Comparison of ENCODE assay signal across 8 mouse cellular contexts in genomic region chr16:91724247-91724646, GRCm38 (mm10). TPM values are rescaled to one million over a fixed set of nuclear protein-coding genes. Genes with fewer than 3 reads are reported as not detected.
A peak's percentile ranks its signal among the peaks of the same experiment; 100 is the strongest.
DNase-seq lines count a peak whose midpoint lies in the region; ATAC-seq and TF ChIP-seq lines count a peak whose summit lies in the region.

No protein-coding gene starts in this region.

- peaks cover 39% of the 10 kb centered on the region for H3K4me1 ChIP-seq in liver, embryonic 12.5 days
- H3K4me1 ChIP-seq in MEL (ENCODE audit: control insufficient read depth in 1 of 2, insufficient read depth in 2 of 2, low read length in 2 of 2) = peaks cover 0 to 8% of the 10 kb centered on the region in 2 experiments; a peak in 2 of 4 replicates
- peaks cover 13% of the 10 kb centered on the region for H3K4me1 ChIP-seq in liver, postnatal 0 days (ENCODE audit: insufficient read depth)

- H3K79me2 ChIP-seq in MEL (ENCODE audit: control insufficient read depth, insufficient read depth, low read length, poor library complexity) = peaks cover 40% of the 10 kb centered on the region

- H3K36me3 ChIP-seq in liver, embryonic 12.5 days = peaks cover 33% of the 10 kb centered on the region
- H3K36me3 ChIP-seq in MEL (ENCODE audit: control insufficient read depth in 1 of 2, insufficient read depth in 2 of 2, low read length in 2 of 2) = peaks cover 8% of the 10 kb centered on the region in 2 experiments
- peaks cover 2% of the 10 kb centered on the region for H3K36me3 ChIP-seq in liver, postnatal 0 days (replicated peaks; ENCODE audit: insufficient read depth, low read length)

- no peak for ATAC-seq in liver, embryonic 12.5 days
- ATAC-seq in liver, postnatal 0 days = no peak

- peaks cover under 1% of the 10 kb centered on the region for H3K27me3 ChIP-seq in liver, embryonic 12.5 days (replicated peaks)
- H3K27me3 ChIP-seq in MEL (ENCODE audit: control insufficient read depth in 1 of 2, insufficient read depth in 2 of 2, low read length in 2 of 2) = no peaks in the 10 kb centered on the region
- H3K27me3 ChIP-seq in liver, postnatal 0 days (ENCODE audit: insufficient read depth, low read length) = no peaks in the 10 kb centered on the region

- TF ChIP-seq CTCF in MEL (IDR thresholded peaks at IDR 0.05 in 2 of 3, conservative IDR thresholded peaks at IDR 0.05 in 1 of 3; ENCODE audit: control insufficient read depth in 1 of 3, insufficient read depth in 1 of 3, low read depth in 2 of 3, low read length in 3 of 3, poor library complexity in 1 of 3, severe bottlenecking in 1 of 3) = peak; percentile 72 to 84 (median 74)
- TF ChIP-seq CTCF in liver, postnatal 0 days (IDR thresholded peaks at IDR 0.05; ENCODE audit: low read depth) = peak; percentile 88

- 26% methylated on average over 3 of the region's 3 CpGs for WGBS in liver, embryonic 12.5 days (ENCODE audit: insufficient replicate concordance)
- WGBS in liver, postnatal 0 days (ENCODE audit: insufficient replicate concordance) = 53% methylated on average over 3 of the region's 3 CpGs

- no peak for TF ChIP-seq EP300 in MEL (IDR thresholded peaks at IDR 0.05; ENCODE audit: low read depth in 1 of 2, low read length in 2 of 2)
- no peak for TF ChIP-seq EP300 in liver, postnatal 0 days (IDR thresholded peaks at IDR 0.05; ENCODE audit: low read depth)

- peak; percentile 81 for TF ChIP-seq RAD21 in MEL (IDR thresholded peaks at IDR 0.05; ENCODE audit: low read depth, low read length)

- no peak for TF ChIP-seq POLR2A in MEL (IDR thresholded peaks at IDR 0.05; ENCODE audit: control insufficient read depth in 1 of 2, insufficient read depth in 1 of 2, low read depth in 1 of 2, low read length in 2 of 2, poor library complexity in 1 of 2)

- H3K9me3 ChIP-seq in liver, embryonic 12.5 days (replicated peaks) = no peaks in the 10 kb centered on the region
- no peaks in the 10 kb centered on the region for H3K9me3 ChIP-seq in MEL (replicated peaks; ENCODE audit: insufficient read depth, low read length)
- no peaks in the 10 kb centered on the region for H3K9me3 ChIP-seq in liver, postnatal 0 days (ENCODE audit: low read length)

- DNase-seq in liver = peak; percentile 71
- peak; percentile 78 for DNase-seq in MEL (ENCODE audit: low read depth, low spot score)
- DNase-seq in brain, adult 2 months (ENCODE audit: low read depth, low spot score) = peak; percentile 79
- peak; percentile 38 for DNase-seq in gastrocnemius, postnatal 10 days
- peak; percentile 74 for DNase-seq in liver, postnatal 0 days
- DNase-seq in spleen, postnatal 36 days (ENCODE audit: low spot score in 2 of 2) = peak; percentile 53 to 63
- DNase-seq in ovary, adult 18-20 months (ENCODE audit: low spot score) = no peak

- no peak overlapping the region for H3K27ac ChIP-seq in liver, embryonic 12.5 days
- no peak overlapping the region for H3K27ac ChIP-seq in MEL (ENCODE audit: control insufficient read depth, low read depth, low read length)
- H3K27ac ChIP-seq in liver, postnatal 0 days (ENCODE audit: low read depth) = no peak overlapping the region

- no peak overlapping the region for H3K9ac ChIP-seq in liver, embryonic 12.5 days
- no peak overlapping the region for H3K9ac ChIP-seq in MEL (ENCODE audit: control insufficient read depth, low read depth, low read length, poor library complexity, severe bottlenecking)
- no peak overlapping the region for H3K9ac ChIP-seq in liver, postnatal 0 days (replicated peaks)

- H3K4me3 ChIP-seq in liver, embryonic 12.5 days = no peak overlapping the region
- H3K4me3 ChIP-seq in MEL (ENCODE audit: control insufficient read depth in 1 of 2, insufficient read depth in 1 of 2, low read depth in 2 of 2, low read length in 2 of 2) = no peak overlapping the region
- no peak overlapping the region for H3K4me3 ChIP-seq in liver, postnatal 0 days (ENCODE audit: low read depth, low read length)

- H3K4me2 ChIP-seq in liver, embryonic 12.5 days = no peak overlapping the region
- no peak overlapping the region for H3K4me2 ChIP-seq in liver, postnatal 0 days (ENCODE audit: low read depth, low read length)

TF ChIP-seq in MEL, 35 proteins besides CTCF, POLR2A, EP300 and RAD21:
- TF ChIP-seq MYC (IDR thresholded peaks at IDR 0.05; ENCODE audit: low read depth, low read length) = peak; percentile 39; the same call in 1 of the 2 replicates
- TF ChIP-seq ZC3H11A (IDR thresholded peaks at IDR 0.05; ENCODE audit: low read depth, low read length) = peak; percentile 63
- peak; percentile 84 for TF ChIP-seq SMC3 (IDR thresholded peaks at IDR 0.05; ENCODE audit: low read depth, low read length)
- 0 out of 2 replicates have a peak, but pooled peaks have one; percentile 43 for TF ChIP-seq SIN3A (IDR thresholded peaks at IDR 0.05; ENCODE audit: low read length)
- no peak for TF ChIP-seq MXI1 (IDR thresholded peaks at IDR 0.05; ENCODE audit: low read depth, low read length)

RNA-seq across cellular contexts. Expression of gene Cryzl1, which starts 4.5 kb away (rescaled TPM):
- polyA plus RNA-seq in liver, embryonic 12.5 days (2016; fragmentation: Nextera tagmentation; extraction: Ambion mirVana) = 40.3 and 40.9 TPM in 2 replicates
- total RNA-seq in MEL (2012; rRNA removed) = 20.2 and 23.8 TPM in 2 replicates
- 10 to 100 TPM in 1 of 2 experiments, not detected in 1; 44.4 TPM for polyA plus RNA-seq in MEL (2012; ENCODE audit: insufficient read depth in 1 of 2, insufficient read length in 2 of 2, low read depth in 1 of 2, low replicate concordance in 2 of 2, missing spikeins in 1 of 2)
- 10 to 100 TPM; 15.1 to 19.4 TPM for total RNA-seq in gastrocnemius, postnatal 10 days (2021)
- 27.3 and 27.4 TPM in 2 replicates for polyA plus RNA-seq in liver, postnatal 0 days (2015; fragmentation: Nextera tagmentation; extraction: Ambion mirVana)

RNA-seq across cellular contexts. Expression of gene Itsn1, which starts 4.8 kb away (rescaled TPM):
- polyA plus RNA-seq in liver, embryonic 12.5 days (2016; fragmentation: Nextera tagmentation; extraction: Ambion mirVana) = 47.5 and 52.3 TPM in 2 replicates
- total RNA-seq in MEL (2012; rRNA removed) = 11.6 and 14.7 TPM in 2 replicates
- polyA plus RNA-seq in MEL (2012; ENCODE audit: insufficient read depth in 1 of 2, insufficient read length in 2 of 2, low read depth in 1 of 2, low replicate concordance in 2 of 2, missing spikeins in 1 of 2) = 10 to 100 TPM in 1 of 2 experiments, not detected in 1; 36.5 TPM
- 10 to 100 TPM; 60.2 to 81.2 TPM for total RNA-seq in gastrocnemius, postnatal 10 days (2021)
- 17.5 and 19.7 TPM in 2 replicates for polyA plus RNA-seq in liver, postnatal 0 days (2015; fragmentation: Nextera tagmentation; extraction: Ambion mirVana)

RNA-seq across cellular contexts. Expression of gene Donson, which starts 35.7 kb away (rescaled TPM):
- 48.4 and 54.9 TPM in 2 replicates for polyA plus RNA-seq in liver, embryonic 12.5 days (2016; fragmentation: Nextera tagmentation; extraction: Ambion mirVana)
- total RNA-seq in MEL (2012; rRNA removed) = 25.4 and 25.7 TPM in 2 replicates
- polyA plus RNA-seq in MEL (2012; ENCODE audit: insufficient read depth in 1 of 2, insufficient read length in 2 of 2, low read depth in 1 of 2, low replicate concordance in 2 of 2, missing spikeins in 1 of 2) = 10 to 100 TPM in 1 of 2 experiments, not detected in 1; 33.9 TPM
- 1 to 10 TPM; 2.4 to 3.8 TPM for total RNA-seq in gastrocnemius, postnatal 10 days (2021)
- 12.4 and 14.2 TPM in 2 replicates for polyA plus RNA-seq in liver, postnatal 0 days (2015; fragmentation: Nextera tagmentation; extraction: Ambion mirVana)
